12 mouse cellular contexts compared by ENCODE assay signal in the genomic region with DNA sequence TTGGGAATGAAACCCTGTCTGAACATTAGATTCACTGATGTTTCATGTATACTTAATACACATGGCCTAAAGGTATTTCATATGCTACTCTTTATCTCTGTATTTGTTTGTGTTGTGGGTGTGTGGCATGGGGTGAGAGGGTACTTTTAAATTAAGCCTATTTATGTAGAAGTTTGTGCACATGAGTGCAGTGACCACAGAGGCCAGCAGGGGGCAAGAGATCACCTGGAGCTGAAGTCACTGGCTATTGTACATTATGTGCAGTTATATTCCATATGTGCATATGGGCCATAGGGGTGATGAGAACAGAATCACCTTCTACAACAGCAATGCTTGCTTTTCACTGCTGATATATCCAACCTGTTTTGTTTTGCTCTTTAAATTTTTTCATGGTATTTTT. TPM values are rescaled to one million over a fixed set of nuclear protein-coding genes. Genes with fewer than 3 reads are reported as not detected.
A peak's percentile ranks its signal among the peaks of the same experiment; 100 is the strongest.
DNase-seq lines count a peak whose midpoint lies in the region; ATAC-seq and TF ChIP-seq lines count a peak whose summit lies in the region.
"Had no signal": no experiment of that assay in that cellular context is flagged by ENCODE, and none has a peak within 500 bp of the region (broad histone marks: within the 10 kb centered on the region; RNA-seq: fewer than 3 reads in every experiment).

No protein-coding gene starts in this region.

- intact Hi-C loops in left cerebral cortex, adult 2 months (cut with DNase I) = no loop called here

- no peak for DNase-seq in left cerebral cortex, adult 2 months (ENCODE audit: extremely low spot score in 1 of 2, low spot score in 2 of 2)
- DNase-seq in left cerebral cortex, adult 11 months (ENCODE audit: low spot score) = no peak
- DNase-seq in B cell, adult 2 months = peak; percentile 54 to 60
- DNase-seq in MEL-GATA-1-ER (ENCODE audit: extremely low read depth, low read depth) (peak; percentile 17), MN1 (ENCODE audit: low spot score) (no peak)
- DNase-seq in embryo, embryonic 11 days = no peak
- DNase-seq: cerebellum, postnatal 14 days had no signal

- TF ChIP-seq CTCF in left cerebral cortex, adult 2 months (IDR thresholded peaks at IDR 0.05) = peak; percentile 20

- H3K4me3 ChIP-seq in left cerebral cortex, adult 2 months = no peak overlapping the region
- H3K4me3 ChIP-seq: heart, embryonic 15.5 days; kidney, embryonic 15.5 days had no signal

- no peak overlapping the region for H3K27ac ChIP-seq in left cerebral cortex, adult 2 months
- H3K27ac ChIP-seq: heart, embryonic 15.5 days; kidney, embryonic 15.5 days had no signal

- ATAC-seq in megakaryocyte progenitor cell, adult 5-6 weeks (replicated peaks; ENCODE audit: poor library complexity) = peak; percentile 63; the same call in 1 of the 2 replicates
- no peak; the same call in 1 of the 2 replicates for ATAC-seq in granulocyte monocyte progenitor cell, adult 5-6 weeks (replicated peaks; ENCODE audit: poor library complexity, severe bottlenecking)

RNA-seq across cellular contexts. Expression of a gene that starts 17.1 kb away (rescaled TPM):
- 10 to 100 TPM; 47.8 to 49.3 TPM for total RNA-seq in left cerebral cortex, adult 2 months (2021)
- 22.6 and 28.9 TPM in 2 replicates for total RNA-seq in megakaryocyte progenitor cell, adult 5-6 weeks (2015)
- 22.9 and 25.5 TPM in 2 replicates for total RNA-seq in megakaryocyte progenitor cell, adult 5-6 weeks (2017)
- total RNA-seq in granulocyte monocyte progenitor cell, adult 5-6 weeks (2014; fragmentation: Nextera tagmentation) = 29.1 and 36.5 TPM in 2 replicates
- 24.7 and 25.2 TPM in 2 replicates for total RNA-seq in granulocyte monocyte progenitor cell, adult 5-6 weeks (2017)

RNA-seq across cellular contexts. Expression of a gene that starts 22.5 kb away (rescaled TPM):
- under 1 TPM in 1 of 2 experiments, not detected in 1; 0.23 TPM for total RNA-seq in left cerebral cortex, adult 2 months (2021)
- 6.6 and 10.0 TPM in 2 replicates for total RNA-seq in megakaryocyte progenitor cell, adult 5-6 weeks (2015)
- 16.5 and 23.9 TPM in 2 replicates for total RNA-seq in megakaryocyte progenitor cell, adult 5-6 weeks (2017)
- total RNA-seq in granulocyte monocyte progenitor cell, adult 5-6 weeks (2014; fragmentation: Nextera tagmentation) = 18.7 and 25.6 TPM in 2 replicates
- total RNA-seq in granulocyte monocyte progenitor cell, adult 5-6 weeks (2017) = 10.5 and 14.7 TPM in 2 replicates
- total RNA-seq: left cerebral cortex, adult 8-10 months had no signal

Comparison
In these comparisons a context has a peak if more than half of its experiments do, and no peak if none do; other contexts are left out.
1. DNase-seq: peak in B cell, adult 2 months (2 of 2) and MEL-GATA-1-ER (single experiment); none in left cerebral cortex, adult 2 months (0 of 2), left cerebral cortex, adult 11 months (single experiment), embryo, embryonic 11 days (single experiment) and MN1 (single experiment).
2. RNA of a gene that starts 22.5 kb away (total RNA-seq): 6.6 to 23.9 TPM in megakaryocyte progenitor cell, adult 5-6 weeks and 10.5 to 25.6 TPM in granulocyte monocyte progenitor cell, adult 5-6 weeks; 0.23 TPM in left cerebral cortex, adult 2 months; every median in the first group is over 4 times any median in the second.